Mouse (Mus musculus) brain, embryonic 14.5 days (tissue): ENCODE measurements around the gene Lpp. TPM values are rescaled to one million over a fixed set of nuclear protein-coding genes. Genes with fewer than 3 reads are reported as not detected.
A peak's percentile ranks its signal among the peaks of the same experiment; 100 is the strongest.

Source experiments
- DNase-seq: peaks from one replicate; pipeline ENCODE4 v3.0.0-alpha.2; 2011; ENCODE audit warnings: low read depth
- CTCF ChIP-seq: fragments of 200-500 bp; IDR thresholded peaks from 2 replicates; pipeline ENCODE4 v1.5.1; 2012; ENCODE audit warnings: inconsistent platforms, mild to moderate bottlenecking, moderate library complexity, borderline replicate concordance; ENCODE audit not compliant: insufficient read depth, insufficient read length; ENCODE audit errors: extremely low read depth
- POLR2A ChIP-seq: fragments of 200-500 bp; IDR thresholded peaks from 2 replicates; pipeline ENCODE4 v1.6.1; 2012; ENCODE audit warnings: mild to moderate bottlenecking, inconsistent platforms, borderline replicate concordance; ENCODE audit not compliant: poor library complexity, insufficient read depth, insufficient read length, severe bottlenecking; ENCODE audit errors: extremely low read depth
- polyA plus RNA-seq: library from polyadenylated mRNA; depleted of rRNA; stranded (reverse); fragments of >200 nt; gene quantifications from 2 replicates; pipeline ENCODE4 v1.2.3, GENCODE M21; 2012

Gene Lpp
- polyA plus RNA-seq, 1 experiment = 5.4 TPM

- TF ChIP-seq CTCF = no peak
- TF ChIP-seq POLR2A = no peak
- DNase-seq = no peak
Measured at GRCm38 (mm10) chr16:24653041-24653440, 259.7 kb downstream of the Lpp start.

GRCm38 (mm10) chr16:24655116-24655515 is 261.8 kb downstream of the Lpp start:
- TF ChIP-seq CTCF = no peak
- TF ChIP-seq POLR2A = no peak
- no peak for DNase-seq

- TF ChIP-seq POLR2A (no peak), CTCF (no peak)
- DNase-seq = no peak
Measured at GRCm38 (mm10) chr16:24656026-24656425, 262.7 kb downstream of the Lpp start.

GRCm38 (mm10) chr16:24656752-24657151 is 263.4 kb downstream of the Lpp start:
- DNase-seq = no peak
- TF ChIP-seq POLR2A (no peak), CTCF (no peak)

- TF ChIP-seq POLR2A (no peak), CTCF (no peak)
- DNase-seq = no peak
Measured at GRCm38 (mm10) chr16:24659049-24659448, 265.7 kb downstream of the Lpp start.

- TF ChIP-seq POLR2A = no peak
- no peak for TF ChIP-seq CTCF
- no peak for DNase-seq
Measured at GRCm38 (mm10) chr16:24664131-24664530, 270.8 kb downstream of the Lpp start.

- DNase-seq = peak; percentile 8
- TF ChIP-seq POLR2A = no peak
- TF ChIP-seq CTCF = no peak
Measured at GRCm38 (mm10) chr16:24669718-24670460, 276.6 kb downstream of the Lpp start.

- TF ChIP-seq POLR2A (no peak), CTCF (no peak)
- no peak for DNase-seq
Measured at GRCm38 (mm10) chr16:24678942-24679341, 285.6 kb downstream of the Lpp start.

- DNase-seq = no peak
- TF ChIP-seq CTCF (no peak), POLR2A (no peak)
Measured at GRCm38 (mm10) chr16:24695062-24695461, 301.8 kb downstream of the Lpp start.

- no peak for DNase-seq
- TF ChIP-seq CTCF (no peak), POLR2A (no peak)
Measured at GRCm38 (mm10) chr16:24704215-24704614, 310.9 kb downstream of the Lpp start.

- DNase-seq = no peak
Measured at GRCm38 (mm10) chr16:24723641-24724040, 330.3 kb downstream of the Lpp start.

GRCm38 (mm10) chr16:24732751-24733150 is 339.4 kb downstream of the Lpp start:
- no peak for DNase-seq
- TF ChIP-seq CTCF (no peak), POLR2A (no peak)

More at GRCm38 (mm10) chr16:24723641-24724040, 330.3 kb downstream of the Lpp start:
- no peak for TF ChIP-seq POLR2A
- TF ChIP-seq CTCF = no peak

- TF ChIP-seq CTCF = no peak
- DNase-seq = no peak
Measured at GRCm38 (mm10) chr16:24733321-24733720, 340.0 kb downstream of the Lpp start.

- DNase-seq = no peak
- TF ChIP-seq CTCF = no peak
- TF ChIP-seq POLR2A = no peak
Measured at GRCm38 (mm10) chr16:24735754-24736153, 342.4 kb downstream of the Lpp start.
